Comparison of ENCODE assay signal across 10 mouse cellular contexts in genomic region chr8:120569939-120570715, GRCm38 (mm10). TPM values are rescaled to one million over a fixed set of nuclear protein-coding genes. Genes with fewer than 3 reads are reported as not detected.
DNase-seq lines count a peak whose midpoint lies in the region; ATAC-seq and TF ChIP-seq lines count a peak whose summit lies in the region.
"Had no signal": no experiment of that assay in that cellular context is flagged by ENCODE, and none has a peak within 500 bp of the region (broad histone marks: within the 10 kb centered on the region; RNA-seq: fewer than 3 reads in every experiment).

No protein-coding gene starts in this region.

- peaks cover 85% of the 10 kb centered on the region for H3K4me1 ChIP-seq in midbrain, embryonic 10.5 days
- peaks cover 4% of the 10 kb centered on the region for H3K4me1 ChIP-seq in midbrain, embryonic 16.5 days (ENCODE audit: control insufficient read depth, insufficient read depth, low read length)
- H3K4me1 ChIP-seq in forebrain, postnatal 0 days (ENCODE audit: insufficient read depth) = no peaks in the 10 kb centered on the region
- H3K4me1 ChIP-seq in hindbrain, embryonic 14.5 days (replicated peaks; ENCODE audit: control insufficient read depth, insufficient read depth, low read length) = peaks cover 16% of the 10 kb centered on the region
- H3K4me1 ChIP-seq in limb, embryonic 12.5 days (replicated peaks) = peaks cover 28% of the 10 kb centered on the region
- H3K4me1 ChIP-seq in neural tube, embryonic 11.5 days (ENCODE audit: control insufficient read depth, insufficient read depth, low read length) = peaks cover 15% of the 10 kb centered on the region
- peaks cover 7% of the 10 kb centered on the region for H3K4me1 ChIP-seq in stomach, embryonic 15.5 days

- WGBS in midbrain, embryonic 10.5 days = 64% methylated on average over 13 of the region's 13 CpGs
- WGBS in midbrain, embryonic 16.5 days = 59% methylated on average over 13 of the region's 13 CpGs
- WGBS in forebrain, postnatal 0 days = 50% methylated on average over 13 of the region's 13 CpGs
- 58% methylated on average over 13 of the region's 13 CpGs for WGBS in hindbrain, embryonic 14.5 days
- 51% methylated on average over 13 of the region's 13 CpGs for WGBS in limb, embryonic 12.5 days
- 62% methylated on average over 13 of the region's 13 CpGs for WGBS in neural tube, embryonic 11.5 days
- 55% methylated on average over 13 of the region's 13 CpGs for WGBS in stomach, embryonic 15.5 days

- no peak overlapping the region for H3K9ac ChIP-seq in midbrain, embryonic 16.5 days (ENCODE audit: low read depth, low read length)
- H3K9ac ChIP-seq in forebrain, postnatal 0 days = no peak overlapping the region
- H3K9ac ChIP-seq in hindbrain, embryonic 14.5 days = no peak overlapping the region
- no peak overlapping the region for H3K9ac ChIP-seq in limb, embryonic 12.5 days (replicated peaks)
- H3K9ac ChIP-seq in neural tube, embryonic 11.5 days (ENCODE audit: low read length) = no peak overlapping the region
- no peak overlapping the region for H3K9ac ChIP-seq in stomach, embryonic 15.5 days
- H3K9ac ChIP-seq: embryonic facial prominence, embryonic 12.5 days had no signal

- ATAC-seq in midbrain, embryonic 16.5 days = no peak
- ATAC-seq in forebrain, postnatal 0 days = peak; percentile 72
- ATAC-seq in hindbrain, embryonic 14.5 days (ENCODE audit: low FRiP score) = no peak
- no peak for ATAC-seq in limb, embryonic 12.5 days (ENCODE audit: insufficient number of reproducible peaks, insufficient read depth, low FRiP score, low TSS enrichment, low read depth)
- ATAC-seq in neural tube, embryonic 11.5 days (ENCODE audit: insufficient read depth, low FRiP score, low TSS enrichment) = no peak
- 0 out of 2 replicates have a peak, but pooled peaks have one; percentile 19 for ATAC-seq in stomach, embryonic 15.5 days (ENCODE audit: insufficient read depth, low FRiP score, low read depth)

- H3K27me3 ChIP-seq in midbrain, embryonic 10.5 days (ENCODE audit: low read depth, poor library complexity, severe bottlenecking) = no peaks in the 10 kb centered on the region
- H3K27me3 ChIP-seq in midbrain, embryonic 16.5 days (ENCODE audit: control insufficient read depth, insufficient read depth, low read depth, low read length) = no peaks in the 10 kb centered on the region
- H3K27me3 ChIP-seq in forebrain, postnatal 0 days (ENCODE audit: insufficient read depth, low read length) = no peaks in the 10 kb centered on the region
- no peaks in the 10 kb centered on the region for H3K27me3 ChIP-seq in hindbrain, embryonic 14.5 days (ENCODE audit: control insufficient read depth, insufficient read depth, low read length)
- H3K27me3 ChIP-seq in limb, embryonic 12.5 days = no peaks in the 10 kb centered on the region
- no peaks in the 10 kb centered on the region for H3K27me3 ChIP-seq in neural tube, embryonic 11.5 days (ENCODE audit: control insufficient read depth, insufficient read depth, low read length)
- no peaks in the 10 kb centered on the region for H3K27me3 ChIP-seq in stomach, embryonic 15.5 days (replicated peaks)
- H3K27me3 ChIP-seq: embryonic facial prominence, embryonic 12.5 days; megakaryocyte, embryonic 14.5 days had no signal

- no peak overlapping the region for H3K4me2 ChIP-seq in midbrain, embryonic 16.5 days (ENCODE audit: low read length)
- no peak overlapping the region for H3K4me2 ChIP-seq in forebrain, postnatal 0 days (ENCODE audit: low read depth)
- H3K4me2 ChIP-seq in hindbrain, embryonic 14.5 days (replicated peaks) = no peak overlapping the region
- no peak overlapping the region for H3K4me2 ChIP-seq in limb, embryonic 12.5 days
- no peak overlapping the region for H3K4me2 ChIP-seq in neural tube, embryonic 11.5 days (ENCODE audit: low read depth)
- H3K4me2 ChIP-seq in stomach, embryonic 15.5 days = no peak overlapping the region
- H3K4me2 ChIP-seq: embryonic facial prominence, embryonic 12.5 days had no signal

- no peaks in the 10 kb centered on the region for H3K9me3 ChIP-seq in midbrain, embryonic 10.5 days (replicated peaks)
- no peaks in the 10 kb centered on the region for H3K9me3 ChIP-seq in midbrain, embryonic 16.5 days (replicated peaks; ENCODE audit: control insufficient read depth, low read length, poor library complexity, severe bottlenecking)
- H3K9me3 ChIP-seq in forebrain, postnatal 0 days (ENCODE audit: low read length) = no peaks in the 10 kb centered on the region
- H3K9me3 ChIP-seq in hindbrain, embryonic 14.5 days (ENCODE audit: control insufficient read depth, low read length) = no peaks in the 10 kb centered on the region
- H3K9me3 ChIP-seq in limb, embryonic 12.5 days = no peaks in the 10 kb centered on the region
- no peaks in the 10 kb centered on the region for H3K9me3 ChIP-seq in neural tube, embryonic 11.5 days (ENCODE audit: control insufficient read depth, low read length)
- H3K9me3 ChIP-seq in stomach, embryonic 15.5 days = no peaks in the 10 kb centered on the region
- H3K9me3 ChIP-seq: embryonic facial prominence, embryonic 12.5 days; megakaryocyte, embryonic 14.5 days had no signal

- peak; percentile 94 for TF ChIP-seq CTCF in forebrain, postnatal 0 days (IDR thresholded peaks at IDR 0.05; ENCODE audit: low read depth)

- peaks cover 99% of the 10 kb centered on the region for H3K36me3 ChIP-seq in midbrain, embryonic 10.5 days
- H3K36me3 ChIP-seq in midbrain, embryonic 16.5 days (ENCODE audit: control insufficient read depth, insufficient read depth, low read length) = peaks cover 53% of the 10 kb centered on the region
- peaks cover 82% of the 10 kb centered on the region for H3K36me3 ChIP-seq in forebrain, postnatal 0 days (ENCODE audit: insufficient read depth)
- H3K36me3 ChIP-seq in hindbrain, embryonic 14.5 days (replicated peaks; ENCODE audit: control insufficient read depth, insufficient read depth) = peaks cover 90% of the 10 kb centered on the region
- H3K36me3 ChIP-seq in limb, embryonic 12.5 days = peaks cover 87% of the 10 kb centered on the region
- H3K36me3 ChIP-seq in neural tube, embryonic 11.5 days (ENCODE audit: control insufficient read depth, insufficient read depth, low read length) = peaks cover 56% of the 10 kb centered on the region
- peaks cover 71% of the 10 kb centered on the region for H3K36me3 ChIP-seq in stomach, embryonic 15.5 days

- DNase-seq in midbrain, embryonic 10.5 days (ENCODE audit: low spot score) = peak; percentile 82
- peak; percentile 73 for DNase-seq in cerebellum, adult 11-12 months
- DNase-seq in forebrain, postnatal 0 days = peak; percentile 86
- DNase-seq in hindbrain, embryonic 14.5 days (ENCODE audit: low spot score) = peak; percentile 90
- DNase-seq in neural tube, embryonic 11.5 days (ENCODE audit: low spot score) = peak; percentile 87

- peak overlapping the region; percentile 64 for H3K27ac ChIP-seq in midbrain, embryonic 10.5 days (replicated peaks)
- no peak overlapping the region for H3K27ac ChIP-seq in midbrain, embryonic 16.5 days (ENCODE audit: low read length)
- peak overlapping the region; percentile 57 for H3K27ac ChIP-seq in forebrain, postnatal 0 days (ENCODE audit: low read depth, low read length)
- no peak overlapping the region for H3K27ac ChIP-seq in hindbrain, embryonic 14.5 days
- H3K27ac ChIP-seq in limb, embryonic 12.5 days = peak overlapping the region; percentile 1; the same call in 1 of the 2 replicates
- no peak overlapping the region for H3K27ac ChIP-seq in neural tube, embryonic 11.5 days (ENCODE audit: low read depth, low read length)
- no peak overlapping the region for H3K27ac ChIP-seq in stomach, embryonic 15.5 days

- no peak overlapping the region for H3K4me3 ChIP-seq in midbrain, embryonic 10.5 days
- no peak overlapping the region for H3K4me3 ChIP-seq in midbrain, embryonic 16.5 days (ENCODE audit: low read depth, low read length)
- H3K4me3 ChIP-seq in forebrain, postnatal 0 days (ENCODE audit: low read depth, low read length) = no peak overlapping the region
- H3K4me3 ChIP-seq in hindbrain, embryonic 14.5 days (replicated peaks; ENCODE audit: low read length) = no peak overlapping the region
- H3K4me3 ChIP-seq in limb, embryonic 12.5 days (replicated peaks) = no peak overlapping the region
- no peak overlapping the region for H3K4me3 ChIP-seq in neural tube, embryonic 11.5 days (ENCODE audit: low read depth, low read length)
- no peak overlapping the region for H3K4me3 ChIP-seq in stomach, embryonic 15.5 days (replicated peaks)
- H3K4me3 ChIP-seq: embryonic facial prominence, embryonic 12.5 days; megakaryocyte, embryonic 14.5 days had no signal

RNA-seq across cellular contexts. Expression of gene Gins2, which starts 19.0 kb away (rescaled TPM):
- 162 and 192 TPM in 2 replicates for polyA plus RNA-seq in midbrain, embryonic 10.5 days (2016; fragmentation: Nextera tagmentation; extraction: Ambion mirVana)
- polyA plus RNA-seq in midbrain, embryonic 16.5 days (2015; fragmentation: Nextera tagmentation; extraction: Ambion mirVana) = 10.7 and 13.3 TPM in 2 replicates
- 2.6 and 5.3 TPM in 2 replicates for total RNA-seq in forebrain, postnatal 0 days (2014; rRNA removed)
- polyA plus RNA-seq in forebrain, postnatal 0 days (2015; fragmentation: Nextera tagmentation; extraction: Ambion mirVana) = 9.6 and 10.7 TPM in 2 replicates
- polyA plus RNA-seq in hindbrain, embryonic 14.5 days (2014; fragmentation: Nextera tagmentation; extraction: Ambion mirVana) = 17.5 and 18.2 TPM in 2 replicates
- 111 and 113 TPM in 2 replicates for polyA plus RNA-seq in limb, embryonic 12.5 days (2016; fragmentation: Nextera tagmentation; extraction: Ambion mirVana)
- polyA plus RNA-seq in neural tube, embryonic 11.5 days (2014; fragmentation: Nextera tagmentation; extraction: Ambion mirVana) = 101 and 109 TPM in 2 replicates
- 88.1 and 94.7 TPM in 2 replicates for polyA plus RNA-seq in stomach, embryonic 15.5 days (2015; fragmentation: Nextera tagmentation; extraction: Ambion mirVana)

Comparison
In these comparisons a context has a peak if more than half of its experiments do, and no peak if none do; other contexts are left out.
1. H3K27ac ChIP-seq: peak in midbrain, embryonic 10.5 days (single experiment), forebrain, postnatal 0 days (single experiment) and limb, embryonic 12.5 days (single experiment); none in midbrain, embryonic 16.5 days (single experiment), hindbrain, embryonic 14.5 days (single experiment), neural tube, embryonic 11.5 days (single experiment) and stomach, embryonic 15.5 days (single experiment).
2. ATAC-seq: peak in forebrain, postnatal 0 days (single experiment) and stomach, embryonic 15.5 days (single experiment); none in midbrain, embryonic 16.5 days (single experiment), hindbrain, embryonic 14.5 days (single experiment), limb, embryonic 12.5 days (single experiment) and neural tube, embryonic 11.5 days (single experiment).
3. Peak in every context shown above with its lines, with median percentiles within 50 percentile points of each other: DNase-seq.